Mouse (Mus musculus) MEL (cell line): Measurements from ENCODE around the gene Coro2b. TPM values are rescaled to one million over a fixed set of nuclear protein-coding genes. Genes with fewer than 3 reads are reported as not detected.

Source experiments
- DNase-seq: peaks from one replicate; pipeline ENCODE4 v3.0.0; 2011; ENCODE audit warnings: low read depth, low spot score
- H3K27ac ChIP-seq: 2 replicates; pipeline ENCODE4 v1.5.1; 2012; ENCODE audit warnings: low read depth, mild to moderate bottlenecking, control low read depth, low read length, moderate library complexity; ENCODE audit not compliant: control insufficient read depth
- H3K27me3 ChIP-seq, 2 experiments: fragments of 150-350 bp in 1 of 2; sonication (generic) in 1 of 2; 2 replicates each; pipeline ENCODE4 v1.6.1; 2012; ENCODE audit warnings: low read length in 2 of 2, mild to moderate bottlenecking in 2 of 2, improper control_type of control experiment in 1 of 2, moderate library complexity in 1 of 2; ENCODE audit not compliant: insufficient read depth in 2 of 2, control insufficient read depth in 1 of 2
- H3K36me3 ChIP-seq, 2 experiments: 2 replicates each; pipeline ENCODE4 v1.6.1; 2012 to 2014; ENCODE audit warnings: low read length in 2 of 2, improper control_type of control experiment in 1 of 2, inconsistent platforms in 1 of 2, mild to moderate bottlenecking in 1 of 2; ENCODE audit not compliant: insufficient read depth in 2 of 2, control insufficient read depth in 1 of 2
- H3K4me1 ChIP-seq, 2 experiments: fragments of 150-350 bp in 1 of 2; sonication (generic) in 1 of 2; 2 replicates each; pipeline ENCODE4 v1.6.1; 2012; ENCODE audit warnings: low read length in 2 of 2, improper control_type of control experiment in 1 of 2, mild to moderate bottlenecking in 1 of 2; ENCODE audit not compliant: insufficient read depth in 2 of 2, control insufficient read depth in 1 of 2
- H3K4me3 ChIP-seq, 2 experiments: fragments of 150-350 bp in 1 of 2; sonication (generic) in 1 of 2; 2 replicates each; pipeline ENCODE4 v1.5.1; 2012; ENCODE audit warnings: low read depth in 2 of 2, low read length in 2 of 2, mild to moderate bottlenecking in 2 of 2, moderate library complexity in 2 of 2, control low read depth in 1 of 2, improper control_type of control experiment in 1 of 2; ENCODE audit not compliant: control insufficient read depth in 1 of 2, insufficient read depth in 1 of 2
- H3K79me2 ChIP-seq: 2 replicates; pipeline ENCODE4 v1.6.1; 2012; ENCODE audit warnings: mild to moderate bottlenecking, low read length, moderate library complexity; ENCODE audit not compliant: control insufficient read depth, poor library complexity, insufficient read depth
- H3K9ac ChIP-seq: 2 replicates; pipeline ENCODE4 v1.6.1; 2012; ENCODE audit warnings: low read depth, mild to moderate bottlenecking, control low read depth, low read length, moderate library complexity; ENCODE audit not compliant: control insufficient read depth, poor library complexity, severe bottlenecking
- H3K9me3 ChIP-seq: fragments of 150-350 bp; sonication (generic); replicated peaks from 2 replicates; pipeline ENCODE4 v1.6.1; 2012; ENCODE audit warnings: mild to moderate bottlenecking, low read length, improper control_type of control experiment, moderate library complexity; ENCODE audit not compliant: insufficient read depth
- CHD2 ChIP-seq: IDR thresholded peaks from 2 replicates; pipeline ENCODE4 v1.6.1; 2011; ENCODE audit warnings: low read length, improper control_type of control experiment
- E2F4 ChIP-seq: IDR thresholded peaks from 2 replicates; pipeline ENCODE4 v1.6.1; 2011; ENCODE audit warnings: low read depth, low read length, improper control_type of control experiment, borderline replicate concordance
- ETS1 ChIP-seq: IDR thresholded peaks from 2 replicates; pipeline ENCODE4 v1.6.1; 2012; ENCODE audit warnings: low read depth, mild to moderate bottlenecking, inconsistent platforms, low read length, improper control_type of control experiment, moderate library complexity
- GABPA ChIP-seq: IDR thresholded peaks from 2 replicates; pipeline ENCODE4 v1.6.1; 2012; ENCODE audit warnings: low read depth, mild to moderate bottlenecking, inconsistent platforms, low read length, improper control_type of control experiment, moderate library complexity
- GATA1 ChIP-seq: IDR thresholded peaks from 2 replicates; pipeline ENCODE4 v1.6.1; 2011; ENCODE audit warnings: low read depth, low read length, improper control_type of control experiment
- KAT2A ChIP-seq: conservative IDR thresholded peaks from 2 replicates; pipeline ENCODE4 v1.6.1; 2012; ENCODE audit warnings: low read depth, low read length, improper control_type of control experiment, inconsistent platforms
- MAFK ChIP-seq: IDR thresholded peaks from 2 replicates; pipeline ENCODE4 v1.6.1; 2011; ENCODE audit warnings: low read depth, mild to moderate bottlenecking, low read length, improper control_type of control experiment, borderline replicate concordance
- MAX ChIP-seq: IDR thresholded peaks from 2 replicates; pipeline ENCODE4 v1.6.1; 2011; ENCODE audit warnings: low read length, improper control_type of control experiment
- MAZ ChIP-seq: IDR thresholded peaks from 2 replicates; pipeline ENCODE4 v1.6.1; 2012; ENCODE audit warnings: low read depth, mild to moderate bottlenecking, inconsistent platforms, low read length, improper control_type of control experiment
- MXI1 ChIP-seq: IDR thresholded peaks from 2 replicates; pipeline ENCODE4 v1.6.1; 2011; ENCODE audit warnings: mild to moderate bottlenecking, low read depth, low read length, improper control_type of control experiment
- MYB ChIP-seq: IDR thresholded peaks from 2 replicates; pipeline ENCODE4 v1.6.1; 2011; ENCODE audit warnings: mild to moderate bottlenecking, low read depth, low read length, improper control_type of control experiment
- NELFE ChIP-seq: IDR thresholded peaks from 2 replicates; pipeline ENCODE4 v1.6.1; 2011; ENCODE audit warnings: low read depth, low read length, improper control_type of control experiment
- NRF1 ChIP-seq: IDR thresholded peaks from 2 replicates; pipeline ENCODE4 v1.6.1; 2014; ENCODE audit warnings: low read depth, mild to moderate bottlenecking, inconsistent platforms, low read length, improper control_type of control experiment, moderate library complexity; ENCODE audit not compliant: poor library complexity, insufficient read depth, severe bottlenecking
- POLR2A ChIP-seq, 2 experiments: IDR thresholded peaks; 2 replicates each; pipeline ENCODE4 v1.6.1; 2011 to 2012; ENCODE audit warnings: low read length in 2 of 2, mild to moderate bottlenecking in 2 of 2, control low read depth in 1 of 2, improper control_type of control experiment in 1 of 2, low read depth in 1 of 2, moderate library complexity in 1 of 2; ENCODE audit not compliant: control insufficient read depth in 1 of 2, insufficient read depth in 1 of 2, poor library complexity in 1 of 2
- POLR2AphosphoS2 ChIP-seq: IDR thresholded peaks from 2 replicates; pipeline ENCODE4 v1.6.1; 2011; ENCODE audit warnings: low read length, improper control_type of control experiment
- POLR2AphosphoS5 ChIP-seq: IDR thresholded peaks from 2 replicates; pipeline ENCODE4 v1.6.1; 2012; ENCODE audit warnings: low read depth, borderline replicate concordance, mild to moderate bottlenecking, inconsistent platforms, low read length, moderate library complexity, mixed read lengths
- RAD21 ChIP-seq: IDR thresholded peaks from 2 replicates; pipeline ENCODE4 v1.6.1; 2011; ENCODE audit warnings: mild to moderate bottlenecking, low read depth, low read length, improper control_type of control experiment
- RCOR1 ChIP-seq: IDR thresholded peaks from 2 replicates; pipeline ENCODE4 v1.6.1; 2012; ENCODE audit warnings: low read depth, mild to moderate bottlenecking, inconsistent platforms, low read length, improper control_type of control experiment
- SIN3A ChIP-seq: IDR thresholded peaks from 2 replicates; pipeline ENCODE4 v1.6.1; 2012; ENCODE audit warnings: low read length, improper control_type of control experiment, inconsistent platforms
- SMC3 ChIP-seq: IDR thresholded peaks from 2 replicates; pipeline ENCODE4 v1.6.1; 2011; ENCODE audit warnings: low read depth, low read length, improper control_type of control experiment
- TAL1 ChIP-seq: IDR thresholded peaks from 2 replicates; pipeline ENCODE4 v1.6.1; 2012; ENCODE audit warnings: mild to moderate bottlenecking, inconsistent platforms, low read length, moderate library complexity, mixed read lengths
- TBP ChIP-seq: IDR thresholded peaks from 2 replicates; pipeline ENCODE4 v1.8.0; 2011; ENCODE audit warnings: low read depth, low read length, improper control_type of control experiment
- TCF12 ChIP-seq: IDR thresholded peaks from 2 replicates; pipeline ENCODE4 v1.6.1; 2014; ENCODE audit warnings: low read depth, mild to moderate bottlenecking, inconsistent platforms, low read length, improper control_type of control experiment, moderate library complexity
- ZC3H11A ChIP-seq: IDR thresholded peaks from 2 replicates; pipeline ENCODE4 v1.6.1; 2012; ENCODE audit warnings: low read depth, mild to moderate bottlenecking, inconsistent platforms, low read length, improper control_type of control experiment
- ZKSCAN1 ChIP-seq: IDR thresholded peaks from 2 replicates; pipeline ENCODE4 v1.6.1; 2012; ENCODE audit warnings: low read depth, mild to moderate bottlenecking, inconsistent platforms, low read length, improper control_type of control experiment, moderate library complexity
- ZMIZ1 ChIP-seq: IDR thresholded peaks from 2 replicates; pipeline ENCODE4 v1.6.1; 2012; ENCODE audit warnings: low read depth, mild to moderate bottlenecking, inconsistent platforms, low read length, improper control_type of control experiment, moderate library complexity
- ZNF384 ChIP-seq: IDR thresholded peaks from 2 replicates; pipeline ENCODE4 v1.6.1; 2012; ENCODE audit warnings: low read depth, mild to moderate bottlenecking, inconsistent platforms, low read length, improper control_type of control experiment
- polyA plus RNA-seq, 2 experiments: library from polyadenylated mRNA; stranded (reverse) in 1 of 2; unstranded in 1 of 2; fragments of >175 nt in 1 of 2; fragments of >200 nt in 1 of 2; gene quantifications; 2 replicates each; pipeline versions ENCODE4 v1.2.1 to v1.2.4; 2012; ENCODE audit warnings: low replicate concordance in 2 of 2, low read depth in 1 of 2; ENCODE audit not compliant: insufficient read length in 2 of 2, insufficient read depth in 1 of 2, missing spikeins in 1 of 2
- total RNA-seq: library from RNA; depleted of rRNA; stranded (reverse); fragments of 300-350 nt; gene quantifications from 2 replicates; pipeline ENCODE4 v1.2.3, GENCODE M21; 2012

The Coro2b gene
- total and polyA plus RNA-seq, 3 experiments = not detected

- Histone ChIP-seq H3K36me3 (no peaks in the 10 kb centered on the region), H3K79me2 (no peaks in the 10 kb centered on the region), H3K27me3 (peaks cover 0 to 8% of the 10 kb centered on the region in 2 experiments; a peak in 2 of 4 replicates), H3K4me1 (no peaks in the 10 kb centered on the region), H3K27ac (no peak overlapping the region), H3K9me3 (no peaks in the 10 kb centered on the region), H3K4me3 (no peak overlapping the region), H3K9ac (no peak overlapping the region)
- TF ChIP-seq NELFE (no peak), POLR2AphosphoS5 (no peak), TAL1 (no peak), TCF12 (no peak), RCOR1 (no peak), MAFK (no peak), MYB (no peak), MAZ (no peak), ZKSCAN1 (no peak), SIN3A (no peak), MXI1 (no peak), RAD21 (no peak), TBP (no peak), NRF1 (no peak), KAT2A (no peak), E2F4 (no peak), GATA1 (no peak), ZNF384 (no peak)
- no peak for DNase-seq
Observed at GRCm38 (mm10) chr9:62528527-62528926, 8.3 kb downstream of the Coro2b start.

- H3K79me2 ChIP-seq = no peaks in the 10 kb centered on the region
- no peak for DNase-seq
- H3K4me1 ChIP-seq = no peaks in the 10 kb centered on the region
- H3K27me3 ChIP-seq = peaks cover 0 to 6% of the 10 kb centered on the region in 2 experiments; a peak in 2 of 4 replicates
- H3K36me3 ChIP-seq = no peaks in the 10 kb centered on the region
- no peak overlapping the region for H3K9ac ChIP-seq
- H3K9me3 ChIP-seq = no peaks in the 10 kb centered on the region
- no peak overlapping the region for H3K4me3 ChIP-seq
- no peak overlapping the region for H3K27ac ChIP-seq
- TF ChIP-seq ZC3H11A (no peak), ETS1 (no peak), GATA1 (no peak), ZMIZ1 (no peak), GABPA (no peak), SMC3 (no peak), MAX (no peak), POLR2AphosphoS2 (no peak), CHD2 (no peak), POLR2A (IDR thresholded peaks at IDR 0.05; ENCODE audit: control insufficient read depth in 1 of 2, insufficient read depth in 1 of 2, low read depth in 1 of 2, low read length in 2 of 2, poor library complexity in 1 of 2) (no peak), TCF12 (no peak), MAFK (no peak), MYB (no peak), NRF1 (no peak), E2F4 (no peak), ZKSCAN1 (no peak), TAL1 (no peak), POLR2AphosphoS5 (no peak), RAD21 (no peak)
Observed at GRCm38 (mm10) chr9:62526858-62527257, 10.0 kb downstream of the Coro2b start.
